Mouse (Mus musculus): ENCODE results near the gene Iglon5.

DNA sequence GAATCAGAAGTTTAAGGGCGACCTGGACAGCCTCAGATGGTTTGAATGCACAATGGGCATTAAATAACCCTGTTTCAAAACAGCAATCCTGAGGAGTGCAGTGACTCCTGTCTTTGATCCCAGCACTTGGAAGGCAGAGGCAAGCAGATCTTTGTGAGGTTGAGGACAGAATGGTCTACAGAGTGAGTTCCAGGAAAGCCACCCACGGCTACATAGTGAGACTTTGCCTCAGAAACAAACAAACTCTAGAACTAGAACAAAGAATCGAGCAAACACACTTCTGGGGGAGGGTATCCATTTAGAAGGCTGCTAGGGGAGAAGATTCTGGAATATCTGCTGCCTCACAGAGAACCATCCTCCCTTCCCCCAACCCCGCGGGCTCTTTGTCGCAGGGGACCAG lies 49.4 kb downstream of the Iglon5 start, which contains the start of gene Cldnd2:
- TF ChIP-seq CTCF (IDR thresholded peaks at IDR 0.05; ENCODE audit: borderline replicate concordance, insufficient read depth, low read depth, low read length) (no peak), POLR2A (IDR thresholded peaks at IDR 0.05; ENCODE audit: borderline replicate concordance, insufficient read depth, low read length) (no peak)
